29 mouse cellular contexts compared by ENCODE assay signal in genomic region chr12:117770211-117770610, GRCm38 (mm10). TPM values are rescaled to one million over a fixed set of nuclear protein-coding genes. Genes with fewer than 3 reads are reported as not detected.
A peak's percentile ranks its signal among the peaks of the same experiment; 100 is the strongest.
DNase-seq lines count a peak whose midpoint lies in the region; ATAC-seq and TF ChIP-seq lines count a peak whose summit lies in the region.
"Had no signal": no experiment of that assay in that cellular context is flagged by ENCODE, and none has a peak within 500 bp of the region (broad histone marks: within the 10 kb centered on the region; RNA-seq: fewer than 3 reads in every experiment).

No protein-coding gene starts in this region.

- WGBS in hindbrain, embryonic 16.5 days = 30% methylated on average over 2 of the region's 2 CpGs
- 27% methylated on average over 2 of the region's 2 CpGs for WGBS in hindbrain, embryonic 10.5 days
- 44% methylated on average over 2 of the region's 2 CpGs for WGBS in lung, postnatal 0 days
- 54% methylated on average over 2 of the region's 2 CpGs for WGBS in lung, adult 2 months
- WGBS in heart, adult 2 months = 66% methylated on average over 2 of the region's 2 CpGs

- TF ChIP-seq POLR2A in lung, adult 2 months (IDR thresholded peaks at IDR 0.05; ENCODE audit: borderline replicate concordance, extremely low read depth, low read depth, low read length) = no peak
- no peak for TF ChIP-seq POLR2A in heart, adult 2 months (IDR thresholded peaks at IDR 0.05; ENCODE audit: insufficient read depth, low read depth, low read length)

- H3K4me3 ChIP-seq in hindbrain, embryonic 16.5 days (ENCODE audit: low read length) = no peak overlapping the region
- no peak overlapping the region for H3K4me3 ChIP-seq in hindbrain, embryonic 10.5 days
- no peak overlapping the region for H3K4me3 ChIP-seq in lung, postnatal 0 days (ENCODE audit: low read depth, low read length)
- H3K4me3 ChIP-seq in lung, adult 2 months (replicated peaks; ENCODE audit: extremely low read depth, low read depth, low read length) = no peak overlapping the region
- H3K4me3 ChIP-seq in heart, adult 2 months = no peak overlapping the region
- H3K4me3 ChIP-seq: embryonic facial prominence, embryonic 13.5 days; erythroblast, embryonic 14.5 days; gastrocnemius, adult 2 months; heart, embryonic 13.5 days; intestine, embryonic 15.5 days; limb, embryonic 12.5 days; midbrain, embryonic 15.5 days had no signal

- no peaks in the 10 kb centered on the region for H3K4me1 ChIP-seq in hindbrain, embryonic 16.5 days (ENCODE audit: control insufficient read depth, insufficient read depth, low read depth, low read length)
- H3K4me1 ChIP-seq in hindbrain, embryonic 10.5 days (replicated peaks) = peaks cover 4% of the 10 kb centered on the region; the same call in 1 of the 2 replicates
- H3K4me1 ChIP-seq in lung, postnatal 0 days (ENCODE audit: insufficient read depth, low read depth, low read length) = no peaks in the 10 kb centered on the region
- H3K4me1 ChIP-seq in lung, adult 2 months (ENCODE audit: control insufficient read depth, insufficient read depth, low read length) = no peaks in the 10 kb centered on the region
- no peaks in the 10 kb centered on the region for H3K4me1 ChIP-seq in heart, adult 2 months (ENCODE audit: control insufficient read depth, insufficient read depth, low read length)
- H3K4me1 ChIP-seq: embryonic facial prominence, embryonic 13.5 days; heart, embryonic 13.5 days; intestine, embryonic 15.5 days; limb, embryonic 12.5 days; midbrain, embryonic 15.5 days had no signal

- intact Hi-C loops in heart, adult 2 months (cut with DNase I) = no loop called here

- no peaks in the 10 kb centered on the region for H3K27me3 ChIP-seq in hindbrain, embryonic 16.5 days (replicated peaks; ENCODE audit: control insufficient read depth, insufficient read depth, low read length)
- peaks cover 4% of the 10 kb centered on the region; the same call in 1 of the 2 replicates for H3K27me3 ChIP-seq in hindbrain, embryonic 10.5 days (ENCODE audit: insufficient read depth, poor library complexity, severe bottlenecking)
- no peaks in the 10 kb centered on the region for H3K27me3 ChIP-seq in lung, postnatal 0 days (replicated peaks; ENCODE audit: insufficient read depth, low read length)
- no peaks in the 10 kb centered on the region for H3K27me3 ChIP-seq in heart, adult 2 months (ENCODE audit: control insufficient read depth, insufficient read depth, low read length)
- H3K27me3 ChIP-seq: embryonic facial prominence, embryonic 13.5 days; intestine, embryonic 15.5 days had no signal

- peak; percentile 20 to 22 for DNase-seq in cerebellum, postnatal 14 days
- DNase-seq in cerebellum, adult 9-10 months = no peak
- no peak for DNase-seq in hindbrain, embryonic 10.5 days (ENCODE audit: low spot score)
- no peak for DNase-seq in lung, postnatal 0 days (ENCODE audit: low spot score)
- DNase-seq in lung, adult 2 months = no peak
- no peak for DNase-seq in heart, adult 2 months
- DNase-seq: adrenal gland, adult 8-10 months; cerebellum, adult 11 months; cerebellum, postnatal 25 days; gastrocnemius, adult 2 months; heart, postnatal 10 days; kidney, adult 2 months; layer of hippocampus, postnatal 36 days; lung, postnatal 14 days; right cerebral cortex, postnatal 4 days; thymus, adult 18-20 months; thymus, postnatal 25 days had no signal

- no peak overlapping the region for H3K9ac ChIP-seq in hindbrain, embryonic 16.5 days (ENCODE audit: low read depth, low read length)
- no peak overlapping the region for H3K9ac ChIP-seq in lung, postnatal 0 days (replicated peaks; ENCODE audit: low read depth)
- H3K9ac ChIP-seq in heart, adult 2 months (ENCODE audit: low read depth, low read length) = no peak overlapping the region
- H3K9ac ChIP-seq: embryonic facial prominence, embryonic 13.5 days; heart, embryonic 13.5 days; intestine, embryonic 15.5 days; limb, embryonic 12.5 days; midbrain, embryonic 15.5 days had no signal

- no peak overlapping the region for H3K4me2 ChIP-seq in hindbrain, embryonic 16.5 days (ENCODE audit: low read length)
- H3K4me2 ChIP-seq in lung, postnatal 0 days (replicated peaks; ENCODE audit: low read depth, low read length) = no peak overlapping the region
- H3K4me2 ChIP-seq: embryonic facial prominence, embryonic 13.5 days; heart, embryonic 13.5 days; intestine, embryonic 15.5 days; limb, embryonic 12.5 days; liver, embryonic 11.5 days; midbrain, embryonic 15.5 days had no signal

- H3K27ac ChIP-seq in hindbrain, embryonic 16.5 days (ENCODE audit: low read depth, low read length) = no peak overlapping the region
- H3K27ac ChIP-seq in hindbrain, embryonic 10.5 days = no peak overlapping the region
- no peak overlapping the region for H3K27ac ChIP-seq in lung, postnatal 0 days (ENCODE audit: low read length)
- H3K27ac ChIP-seq in heart, adult 2 months = no peak overlapping the region
- H3K27ac ChIP-seq: embryonic facial prominence, embryonic 13.5 days; gastrocnemius, adult 2 months; heart, embryonic 13.5 days; intestine, embryonic 15.5 days; kidney, postnatal 0 days; limb, embryonic 12.5 days; midbrain, embryonic 15.5 days; stomach, postnatal 0 days had no signal

- ATAC-seq in hindbrain, embryonic 16.5 days = peak; percentile 65; the same call in 1 of the 2 replicates
- 0 out of 2 replicates have a peak, but pooled peaks have one; percentile 25 for ATAC-seq in lung, postnatal 0 days
- ATAC-seq: forebrain, embryonic 16.5 days; intestine, embryonic 15.5 days; midbrain, embryonic 15.5 days had no signal

- no peak for TF ChIP-seq CTCF in lung, postnatal 0 days (IDR thresholded peaks at IDR 0.05)
- TF ChIP-seq CTCF in lung, adult 2 months (IDR thresholded peaks at IDR 0.05; ENCODE audit: insufficient read depth, low read length) = no peak
- TF ChIP-seq CTCF in heart, adult 2 months (IDR thresholded peaks at IDR 0.05) = no peak

- no peaks in the 10 kb centered on the region for H3K79me2 ChIP-seq in heart, adult 2 months (replicated peaks; ENCODE audit: control insufficient read depth, insufficient read depth, low read length)

- no peaks in the 10 kb centered on the region for H3K9me3 ChIP-seq in hindbrain, embryonic 16.5 days (ENCODE audit: control insufficient read depth, low read length)
- H3K9me3 ChIP-seq in hindbrain, embryonic 10.5 days = no peaks in the 10 kb centered on the region
- no peaks in the 10 kb centered on the region for H3K9me3 ChIP-seq in lung, postnatal 0 days (ENCODE audit: low read length)
- H3K9me3 ChIP-seq: embryonic facial prominence, embryonic 13.5 days; heart, embryonic 13.5 days; intestine, embryonic 15.5 days; limb, embryonic 12.5 days; midbrain, embryonic 15.5 days had no signal

- TF ChIP-seq EP300 in lung, postnatal 0 days (IDR thresholded peaks at IDR 0.05) = no peak
- no peak for TF ChIP-seq EP300 in heart, adult 2 months (IDR thresholded peaks at IDR 0.05; ENCODE audit: insufficient read depth, low read depth, low read length)

- H3K36me3 ChIP-seq in hindbrain, embryonic 16.5 days (ENCODE audit: control insufficient read depth, insufficient read depth, low read length) = no peaks in the 10 kb centered on the region
- H3K36me3 ChIP-seq in hindbrain, embryonic 10.5 days = no peaks in the 10 kb centered on the region
- H3K36me3 ChIP-seq in lung, postnatal 0 days (ENCODE audit: insufficient read depth, low read length) = no peaks in the 10 kb centered on the region
- no peaks in the 10 kb centered on the region for H3K36me3 ChIP-seq in heart, adult 2 months (ENCODE audit: control insufficient read depth, insufficient read depth, low read length)
- H3K36me3 ChIP-seq: embryonic facial prominence, embryonic 13.5 days; G1E; heart, embryonic 13.5 days; intestine, embryonic 15.5 days; limb, embryonic 12.5 days; midbrain, embryonic 15.5 days had no signal

RNA-seq across cellular contexts. Expression of gene Cdca7l, which starts 33.9 kb away (rescaled TPM):
- 5.3 and 7.3 TPM in 2 replicates for polyA plus RNA-seq in hindbrain, embryonic 16.5 days (2015; fragmentation: Nextera tagmentation; extraction: Ambion mirVana)
- 32.3 and 48.3 TPM in 2 replicates for polyA plus RNA-seq in hindbrain, embryonic 10.5 days (2016; fragmentation: Nextera tagmentation; extraction: Ambion mirVana)
- 6.7 and 8.8 TPM in 2 replicates for polyA plus RNA-seq in lung, postnatal 0 days (2015; fragmentation: Nextera tagmentation; extraction: Ambion mirVana)
- polyA plus RNA-seq in lung, adult 2 months (2012; rRNA removed) = 2.1 and 2.6 TPM in 2 replicates
- under 1 TPM; 0.16 to 0.23 TPM for total RNA-seq in heart, adult 2 months (2021)
- 0.10 and 0.26 TPM in 2 replicates for polyA plus RNA-seq in heart, adult 2 months (2012; rRNA removed)
- total RNA-seq: gastrocnemius, adult 2 months had no signal

Comparison
In these comparisons a context has a peak if more than half of its experiments do, and no peak if none do; other contexts are left out.
1. DNase-seq: peak in cerebellum, postnatal 14 days (2 of 2); none in cerebellum, adult 9-10 months (single experiment), hindbrain, embryonic 10.5 days (single experiment), lung, postnatal 0 days (single experiment), lung, adult 2 months (single experiment) and heart, adult 2 months (0 of 2).